Mouse (Mus musculus) right cerebral cortex, postnatal 10 days (tissue): ENCODE measurements around the gene Tnfaip8l1.
A peak's percentile ranks its signal among the peaks of the same experiment; 100 is the strongest.

Source experiments
- DNase-seq, 2 experiments: peaks; one replicate each; pipeline ENCODE4 v3.0.0; 2021; ENCODE audit warnings: low spot score in 2 of 2

Tnfaip8l1 gene

GRCm38 (mm10) chr17:56162231-56162774 lies at the start of gene Tnfaip8l1:
TSS of gene Tnfaip8l1 (plus strand) at chr17:56162477.
- DNase-seq: peak; percentile 98

GRCm38 (mm10) chr17:56112743-56113142 lies 49.5 kb upstream of the Tnfaip8l1 start:
- no peak for DNase-seq

- DNase-seq: no peak
These were observed 46.1 kb upstream of the Tnfaip8l1 start for GRCm38 (mm10) chr17:56116193-56116592.

GRCm38 (mm10) chr17:56117251-56117710 lies 45.0 kb upstream of the Tnfaip8l1 start, which contains the start of gene Plin5:
TSS of gene Plin5 (minus strand) at chr17:56117596.
- DNase-seq: peak; percentile 72 to 78

- DNase-seq: no peak
These were observed 42.8 kb upstream of the Tnfaip8l1 start for GRCm38 (mm10) chr17:56119431-56119830.

GRCm38 (mm10) chr17:56119981-56120880 lies 42.0 kb upstream of the Tnfaip8l1 start:
- no peak for DNase-seq

GRCm38 (mm10) chr17:56121826-56122225 lies 40.5 kb upstream of the Tnfaip8l1 start, which contains the start of gene Lrg1:
TSS of gene Lrg1 (minus strand) at chr17:56122001.
- no peak for DNase-seq

GRCm38 (mm10) chr17:56123161-56123560 lies 39.1 kb upstream of the Tnfaip8l1 start:
- no peak for DNase-seq

GRCm38 (mm10) chr17:56123681-56124340 lies 38.5 kb upstream of the Tnfaip8l1 start:
- DNase-seq: no peak

GRCm38 (mm10) chr17:56124377-56125275 lies 37.7 kb upstream of the Tnfaip8l1 start:
- peak in 1 of 2 experiments; percentile 69 for DNase-seq

GRCm38 (mm10) chr17:56125276-56125630 lies 37.0 kb upstream of the Tnfaip8l1 start:
- DNase-seq: no peak

GRCm38 (mm10) chr17:56126175-56126574 lies 36.1 kb upstream of the Tnfaip8l1 start:
- DNase-seq: no peak

GRCm38 (mm10) chr17:56128246-56128645 lies 34.0 kb upstream of the Tnfaip8l1 start:
- DNase-seq: no peak

- DNase-seq: no peak
These were observed 31.1 kb upstream of the Tnfaip8l1 start for GRCm38 (mm10) chr17:56131136-56131535.

- DNase-seq: peak in 1 of 2 experiments; percentile 72
These were observed 30.5 kb upstream of the Tnfaip8l1 start for GRCm38 (mm10) chr17:56131814-56132213.

- no peak for DNase-seq
These were observed 29.6 kb upstream of the Tnfaip8l1 start for GRCm38 (mm10) chr17:56132661-56133060.

- DNase-seq: peak in 1 of 2 experiments; percentile 47
These were observed 28.6 kb upstream of the Tnfaip8l1 start for GRCm38 (mm10) chr17:56133457-56134363.

- DNase-seq: peak in 1 of 2 experiments; percentile 43
These were observed 27.8 kb upstream of the Tnfaip8l1 start for GRCm38 (mm10) chr17:56134463-56134971.

GRCm38 (mm10) chr17:56136558-56136957 lies 25.7 kb upstream of the Tnfaip8l1 start:
- no peak for DNase-seq
